Mouse (Mus musculus): ENCODE data around the gene Spg21.

GRCm38 (mm10) chr9:65492851-65493250 is 32.1 kb downstream of the Spg21 start:
- TF ChIP-seq CTCF (IDR thresholded peaks at IDR 0.05; ENCODE audit: extremely low read depth, insufficient read depth, low read length) (no peak), POLR2A (IDR thresholded peaks at IDR 0.05; ENCODE audit: extremely low read depth, insufficient read depth, low read length) (no peak)
